Mouse (Mus musculus) cerebellum, postnatal 14 days (tissue): ENCODE measurements around the gene Egln2.
A peak's percentile ranks its signal among the peaks of the same experiment; 100 is the strongest.

Source experiments
- DNase-seq, 2 experiments: peaks; one replicate each; pipeline ENCODE4 v3.0.0; 2021; ENCODE audit warnings: mixed read lengths in 2 of 2

Egln2 gene

GRCm38 (mm10) chr7:27166614-27167474 is at the start of gene Egln2:
Egln2 (minus strand) TSS chr7:27166802.
- DNase-seq: peak; percentile 98

- DNase-seq: no peak
Observed at GRCm38 (mm10) chr7:27212626-27213025, 46.0 kb upstream of the Egln2 start.

GRCm38 (mm10) chr7:27203730-27204449 is 37.3 kb upstream of the Egln2 start:
- peak; percentile 53 to 56 for DNase-seq

- no peak for DNase-seq
Observed at GRCm38 (mm10) chr7:27198779-27199178, 32.2 kb upstream of the Egln2 start.

GRCm38 (mm10) chr7:27198355-27198754 is 31.8 kb upstream of the Egln2 start:
- no peak for DNase-seq

- no peak for DNase-seq
Observed at GRCm38 (mm10) chr7:27197634-27198033, 31.0 kb upstream of the Egln2 start.

- DNase-seq: no peak
Observed at GRCm38 (mm10) chr7:27197136-27197535, 30.5 kb upstream of the Egln2 start.

- peak; percentile 96 to 97 for DNase-seq
Observed at GRCm38 (mm10) chr7:27195681-27196611, 29.3 kb upstream of the Egln2 start, which contains the start of the genes BC024978 and Snrpa. BC024978 (plus strand) TSS chr7:27195781. Snrpa (minus strand) TSS chr7:27196271.

GRCm38 (mm10) chr7:27193731-27194130 is 27.1 kb upstream of the Egln2 start:
- DNase-seq: no peak

GRCm38 (mm10) chr7:27192434-27192833 is 25.8 kb upstream of the Egln2 start:
- DNase-seq: no peak

GRCm38 (mm10) chr7:27189271-27189931 is 22.8 kb upstream of the Egln2 start:
- peak in 1 of 2 experiments; percentile 45 for DNase-seq

GRCm38 (mm10) chr7:27185986-27186385 is 19.4 kb upstream of the Egln2 start:
- no peak for DNase-seq

GRCm38 (mm10) chr7:27184964-27185363 is 18.4 kb upstream of the Egln2 start:
- peak in 1 of 2 experiments; percentile 72 for DNase-seq

- DNase-seq: peak in 1 of 2 experiments; percentile 40
Observed at GRCm38 (mm10) chr7:27182498-27182897, 15.9 kb upstream of the Egln2 start.

GRCm38 (mm10) chr7:27180837-27181695 is 14.5 kb upstream of the Egln2 start, which contains the start of the genes Gm21983 and Mia:
Gm21983 (minus strand) TSS chr7:27181086.
Mia (minus strand) TSS chr7:27181157.
- DNase-seq: peak; percentile 75 to 79

- peak; percentile 73 to 76 for DNase-seq
Observed at GRCm38 (mm10) chr7:27180036-27180435, 13.4 kb upstream of the Egln2 start.

- DNase-seq: no peak
Observed at GRCm38 (mm10) chr7:27179217-27179918, 12.8 kb upstream of the Egln2 start.

- peak; percentile 99 to 100 for DNase-seq
Observed at GRCm38 (mm10) chr7:27178324-27179216, 12.0 kb upstream of the Egln2 start, which contains the start of gene Rab4b. Rab4b (minus strand) TSS chr7:27178896.

- no peak for DNase-seq
Observed at GRCm38 (mm10) chr7:27177942-27178323, 11.3 kb upstream of the Egln2 start.
